Comparison of ENCODE assay signal across 8 mouse cellular contexts in the genomic region with DNA sequence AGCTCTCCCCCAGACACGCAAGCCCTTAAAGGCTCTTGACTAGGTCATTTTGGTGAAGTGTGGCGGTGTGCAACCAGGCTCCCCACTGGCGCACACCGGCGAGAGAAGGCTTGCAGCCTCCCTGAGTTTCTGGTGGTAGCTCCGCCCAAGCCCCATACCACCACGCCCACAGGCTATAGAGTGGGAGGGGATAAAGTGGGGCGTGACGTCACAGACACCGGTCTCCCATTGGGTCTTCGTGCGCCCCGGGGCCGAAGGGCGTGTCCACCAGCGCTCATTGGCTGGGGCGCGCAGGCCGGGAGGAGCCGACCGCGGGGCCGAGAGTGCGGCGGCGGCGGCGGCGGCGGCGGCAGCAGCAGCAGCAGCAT. TPM values are rescaled to one million over a fixed set of nuclear protein-coding genes. Genes with fewer than 3 reads are reported as not detected.
DNase-seq lines count a peak whose midpoint lies in the region; ATAC-seq and TF ChIP-seq lines count a peak whose summit lies in the region.

Gene Habp4 (plus strand): TSS at position 277 of the 368 bp plus-strand sequence.

- no peaks in the 10 kb centered on the region for H3K27me3 ChIP-seq in embryonic facial prominence, embryonic 14.5 days (replicated peaks; ENCODE audit: control insufficient read depth, insufficient read depth, low read length)
- no peaks in the 10 kb centered on the region for H3K27me3 ChIP-seq in heart, adult 2 months (ENCODE audit: control insufficient read depth, insufficient read depth, low read length)
- H3K27me3 ChIP-seq in limb, embryonic 13.5 days: no peaks in the 10 kb centered on the region; the same call in 1 of the 2 replicates
- H3K27me3 ChIP-seq in midbrain, embryonic 16.5 days (ENCODE audit: control insufficient read depth, insufficient read depth, low read depth, low read length): no peaks in the 10 kb centered on the region; the same call in 1 of the 2 replicates

- H3K9ac ChIP-seq in embryonic facial prominence, embryonic 14.5 days (ENCODE audit: low read depth, low read length): peak within 1 kb of the TSS; percentile 89
- H3K9ac ChIP-seq in heart, adult 2 months (ENCODE audit: low read depth, low read length): peak within 1 kb of the TSS; percentile 98
- peak within 1 kb of the TSS; percentile 85 for H3K9ac ChIP-seq in limb, embryonic 13.5 days
- peak within 1 kb of the TSS; percentile 88 for H3K9ac ChIP-seq in midbrain, embryonic 16.5 days (ENCODE audit: low read depth, low read length)

- DNase-seq in 3T3-L1 (ENCODE audit: low read depth, low spot score): peak; percentile 98
- DNase-seq in adrenal gland, postnatal 4 days (ENCODE audit: low spot score in 2 of 2): peak; percentile 88 to 96
- DNase-seq in embryonic facial prominence, embryonic 14.5 days (ENCODE audit: low spot score): peak; percentile 99
- DNase-seq in heart, adult 2 months: peak; percentile 97 to 98
- DNase-seq in kidney, adult 8-10 months: peak; percentile 98 to 99
- DNase-seq in spleen, postnatal 10 days (ENCODE audit: low spot score in 2 of 2): peak; percentile 97 to 99

- peak; percentile 99 for ATAC-seq in embryonic facial prominence, embryonic 14.5 days (ENCODE audit: low read depth)
- peak; percentile 99 for ATAC-seq in limb, embryonic 13.5 days (ENCODE audit: low FRiP score, low read depth)
- peak; percentile 98 for ATAC-seq in midbrain, embryonic 16.5 days

- peak within 1 kb of the TSS; percentile 81 for H3K27ac ChIP-seq in embryonic facial prominence, embryonic 14.5 days (replicated peaks; ENCODE audit: low read depth, low read length)
- peak within 1 kb of the TSS; percentile 78 for H3K27ac ChIP-seq in heart, adult 2 months
- H3K27ac ChIP-seq in limb, embryonic 13.5 days: peak within 1 kb of the TSS; percentile 73; the same call in 1 of the 2 replicates
- H3K27ac ChIP-seq in midbrain, embryonic 16.5 days (ENCODE audit: low read length): peak within 1 kb of the TSS; percentile 81

- intact Hi-C loops in heart, adult 2 months (cut with DNase I): loop anchor here (1.0 to 10.0 kb wide), 4 partner anchors 8 to 597 kb away; partner anchors contain the start of genes Cdk20 and Zfp367

- peak within 1 kb of the TSS; percentile 87 for H3K4me3 ChIP-seq in embryonic facial prominence, embryonic 14.5 days (ENCODE audit: low read depth, low read length)
- H3K4me3 ChIP-seq in heart, adult 2 months: peak within 1 kb of the TSS; percentile 86
- peak within 1 kb of the TSS; percentile 70 for H3K4me3 ChIP-seq in limb, embryonic 13.5 days
- peak within 1 kb of the TSS; percentile 85 for H3K4me3 ChIP-seq in midbrain, embryonic 16.5 days (ENCODE audit: low read depth, low read length)

- TF ChIP-seq EP300 in heart, adult 2 months (IDR thresholded peaks at IDR 0.05; ENCODE audit: insufficient read depth, low read depth, low read length): 0 out of 2 replicates have a peak, but pooled peaks have one; percentile 47

- TF ChIP-seq POLR2A in heart, adult 2 months (IDR thresholded peaks at IDR 0.05; ENCODE audit: insufficient read depth, low read depth, low read length): peak; percentile 81

- TF ChIP-seq CTCF in heart, adult 2 months (IDR thresholded peaks at IDR 0.05): no peak

- 1% methylated on average over 16 of the region's 31 CpGs for WGBS in embryonic facial prominence, embryonic 14.5 days
- under 1% methylated on average over 31 of the region's 31 CpGs for WGBS in heart, adult 2 months
- 0% methylated on average over 29 of the region's 31 CpGs for WGBS in limb, embryonic 13.5 days
- WGBS in midbrain, embryonic 16.5 days: under 1% methylated on average over 29 of the region's 31 CpGs

- no peaks in the 10 kb centered on the region for H3K79me2 ChIP-seq in heart, adult 2 months (replicated peaks; ENCODE audit: control insufficient read depth, insufficient read depth, low read length)

- H3K4me2 ChIP-seq in embryonic facial prominence, embryonic 14.5 days (ENCODE audit: low read depth, low read length): peak within 1 kb of the TSS; percentile 99
- H3K4me2 ChIP-seq in limb, embryonic 13.5 days (replicated peaks): peak within 1 kb of the TSS; percentile 98
- peak within 1 kb of the TSS; percentile 80 for H3K4me2 ChIP-seq in midbrain, embryonic 16.5 days (ENCODE audit: low read length)

- H3K4me1 ChIP-seq in embryonic facial prominence, embryonic 14.5 days (ENCODE audit: control insufficient read depth, insufficient read depth, low read length): peaks cover 14% of the 10 kb centered on the region
- peaks cover 1% of the 10 kb centered on the region for H3K4me1 ChIP-seq in heart, adult 2 months (ENCODE audit: control insufficient read depth, insufficient read depth, low read length)
- H3K4me1 ChIP-seq in limb, embryonic 13.5 days: peaks cover 16% of the 10 kb centered on the region
- H3K4me1 ChIP-seq in midbrain, embryonic 16.5 days (ENCODE audit: control insufficient read depth, insufficient read depth, low read length): peaks cover 12% of the 10 kb centered on the region

- peaks cover 6% of the 10 kb centered on the region for H3K36me3 ChIP-seq in embryonic facial prominence, embryonic 14.5 days (ENCODE audit: control insufficient read depth, insufficient read depth, low read length)
- H3K36me3 ChIP-seq in heart, adult 2 months (ENCODE audit: control insufficient read depth, insufficient read depth, low read length): no peaks in the 10 kb centered on the region
- peaks cover 13% of the 10 kb centered on the region for H3K36me3 ChIP-seq in limb, embryonic 13.5 days
- H3K36me3 ChIP-seq in midbrain, embryonic 16.5 days (ENCODE audit: control insufficient read depth, insufficient read depth, low read length): 0 out of 2 replicates have a peak, but pooled peaks cover 2% of the 10 kb centered on the region

- H3K9me3 ChIP-seq in embryonic facial prominence, embryonic 14.5 days (ENCODE audit: control insufficient read depth, low read length): peaks cover 26% of the 10 kb centered on the region
- peaks cover 12% of the 10 kb centered on the region for H3K9me3 ChIP-seq in limb, embryonic 13.5 days
- H3K9me3 ChIP-seq in midbrain, embryonic 16.5 days (replicated peaks; ENCODE audit: control insufficient read depth, low read length, poor library complexity, severe bottlenecking): peaks cover 1% of the 10 kb centered on the region

RNA-seq across cellular contexts. Expression of gene Habp4, which starts in this region (rescaled TPM):
- total RNA-seq in adrenal gland, postnatal 4 days (2021): 10 to 100 TPM; 29.3 to 32.4 TPM
- 29.8 and 30.6 TPM in 2 replicates for polyA plus RNA-seq in embryonic facial prominence, embryonic 14.5 days (2014; fragmentation: Nextera tagmentation; extraction: Ambion mirVana)
- total RNA-seq in heart, adult 2 months (2021): 10 to 100 TPM; 47.7 to 48.2 TPM
- polyA plus RNA-seq in heart, adult 2 months (2012; rRNA removed): 29.3 and 37.6 TPM in 2 replicates
- 25.6 and 28.2 TPM in 2 replicates for polyA plus RNA-seq in limb, embryonic 13.5 days (2015; fragmentation: Nextera tagmentation; extraction: Ambion mirVana)
- polyA plus RNA-seq in midbrain, embryonic 16.5 days (2015; fragmentation: Nextera tagmentation; extraction: Ambion mirVana): 34.7 and 41.9 TPM in 2 replicates

Comparison
In these comparisons a context has a peak if more than half of its experiments do, and no peak if none do; other contexts are left out.
1. Peak in every context shown above with its lines: DNase-seq, ATAC-seq, H3K4me3 ChIP-seq and H3K27ac ChIP-seq.